Mouse (Mus musculus): ENCODE data around the gene Prss8.

- TF ChIP-seq TAL1 (IDR thresholded peaks at IDR 0.05; ENCODE audit: low read length) = no peak
- no peak for TF ChIP-seq GATA1 (IDR thresholded peaks at IDR 0.05; ENCODE audit: low read length)
Measured at GRCm38 (mm10) chr7:127932273-127933031, 2.5 kb upstream of the Prss8 start.
